Mouse (Mus musculus): ENCODE results near the gene Cpxm2.

The Cpxm2 gene

GRCm38 (mm10) chr7:132145227-132145800, 9.2 kb downstream of the Cpxm2 start:
- DNase-seq (ENCODE audit: low read depth), result no peak

DNA sequence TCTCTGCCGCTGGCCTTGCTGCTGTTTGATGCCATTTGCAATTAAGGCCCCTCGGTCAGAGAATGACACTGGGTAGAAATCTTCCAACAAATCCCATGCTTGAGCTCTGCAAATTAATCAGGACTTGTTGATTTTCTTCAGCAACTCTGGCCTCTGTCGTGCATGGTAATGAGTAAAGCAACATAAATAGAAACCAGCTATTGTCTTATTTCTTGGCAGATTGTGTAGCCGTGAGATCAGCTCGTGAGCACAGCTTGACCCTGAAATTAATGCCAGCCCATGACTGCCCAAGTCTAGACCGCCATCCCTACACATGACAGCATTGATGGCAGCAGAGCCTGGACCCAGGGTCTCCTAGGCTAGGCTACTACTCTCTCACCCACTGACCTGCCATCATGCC, 25.9 kb downstream of the Cpxm2 start:
- no peak for DNase-seq (ENCODE audit: low read depth)

DNA sequence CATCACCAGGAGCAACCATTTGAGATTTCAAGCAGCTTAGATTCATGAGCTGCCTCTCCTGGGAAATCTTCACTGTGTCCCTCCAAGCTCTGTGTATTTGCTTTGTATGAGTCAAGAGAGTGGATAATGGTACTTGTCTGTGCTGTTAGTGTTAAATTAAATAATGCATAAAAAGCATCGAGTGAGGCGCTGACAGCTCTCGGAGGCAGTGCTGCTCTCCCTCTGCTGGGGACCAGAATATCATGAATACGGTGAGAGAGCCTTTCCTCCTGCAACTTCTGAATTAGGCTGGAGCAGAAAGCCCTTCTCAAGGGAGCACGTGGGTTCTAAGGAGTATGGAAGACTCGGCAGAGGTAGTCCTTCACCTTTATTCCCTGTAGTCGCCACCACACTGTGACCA, 29.6 kb downstream of the Cpxm2 start:
- DNase-seq (ENCODE audit: low read depth), result no peak

DNA sequence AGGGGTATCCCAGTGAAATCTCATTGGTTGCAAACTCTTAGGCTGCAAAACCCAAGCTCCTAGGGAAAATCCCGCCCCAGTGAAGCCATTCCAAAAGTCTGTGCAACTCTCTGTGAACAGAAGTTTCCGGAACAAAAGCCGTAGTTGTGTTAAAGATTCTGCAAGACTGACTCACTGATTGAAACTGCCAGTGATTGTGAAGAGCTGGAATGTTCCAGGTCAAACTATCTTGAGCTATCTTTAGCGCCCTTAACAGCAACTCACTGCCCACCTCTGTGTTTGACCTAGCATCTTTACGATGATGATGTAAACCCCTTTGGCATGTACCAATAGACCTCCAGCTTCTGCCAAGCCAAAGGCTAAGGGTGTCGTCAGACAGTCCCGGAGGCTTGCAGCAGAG, 31.3 kb downstream of the Cpxm2 start:
- no peak for DNase-seq (ENCODE audit: low read depth)

GRCm38 (mm10) chr7:132119817-132120216, 34.7 kb downstream of the Cpxm2 start:
- no peak for DNase-seq (ENCODE audit: low read depth)

GRCm38 (mm10) chr7:132111770-132112169, 42.8 kb downstream of the Cpxm2 start:
- DNase-seq (ENCODE audit: low read depth), result no peak

DNA sequence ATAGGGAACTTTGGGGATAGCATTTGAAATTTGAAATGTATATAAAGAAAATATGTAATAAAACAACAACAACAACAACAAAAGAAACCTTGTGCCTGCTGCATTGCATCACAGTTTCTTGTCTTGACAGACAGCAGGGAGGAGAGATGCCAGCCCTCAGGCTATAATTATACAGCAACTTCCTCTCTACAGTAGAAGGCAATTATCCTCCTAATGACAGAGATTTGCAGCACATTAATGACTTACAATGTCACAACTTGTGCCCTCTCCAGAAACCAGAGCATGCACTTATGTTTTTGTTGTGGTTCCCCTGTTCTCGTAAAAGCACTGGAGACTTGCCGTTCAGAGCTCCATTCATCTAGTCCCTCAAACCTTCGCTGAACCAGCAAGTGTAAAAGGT, 44.2 kb downstream of the Cpxm2 start:
- no peak for DNase-seq (ENCODE audit: low read depth)

DNA sequence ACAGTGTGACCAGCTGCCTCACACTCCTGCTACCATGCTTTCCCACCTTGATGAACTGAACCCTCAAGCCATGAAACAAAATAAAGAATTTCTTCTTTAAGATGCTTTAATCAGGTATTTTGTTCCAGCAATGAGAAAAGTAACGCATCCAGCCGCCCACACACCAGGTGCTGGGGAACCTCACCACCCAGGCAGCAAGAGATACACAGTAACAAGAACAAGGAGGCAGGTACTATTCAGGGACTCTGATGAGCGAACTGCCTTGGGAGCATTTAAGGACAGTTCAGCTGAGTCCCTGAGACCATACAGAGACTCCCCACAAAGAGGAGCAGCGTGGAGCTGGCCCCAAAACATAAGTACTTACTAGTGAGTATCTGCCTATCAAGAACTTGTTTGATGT, 47.6 kb downstream of the Cpxm2 start:
- DNase-seq (ENCODE audit: low read depth), result no peak

DNA sequence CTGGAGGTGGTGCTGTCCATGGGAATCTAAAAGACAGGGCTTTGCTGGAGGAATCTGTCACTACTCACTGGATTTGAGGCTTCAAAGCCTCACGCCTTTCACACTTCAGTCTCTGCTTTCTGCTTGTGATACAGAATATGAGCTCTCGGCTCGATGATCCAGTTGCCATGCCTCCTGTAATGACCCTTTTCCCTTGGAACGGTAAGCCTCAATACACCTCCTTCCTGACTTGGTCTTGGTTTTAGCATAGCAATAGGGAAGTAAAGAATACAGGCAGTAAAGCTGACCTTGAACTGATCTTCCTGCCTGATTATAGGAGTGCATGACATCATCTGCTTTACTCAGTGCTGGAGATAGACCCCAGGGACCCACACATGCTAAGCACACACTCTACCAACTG, 49.2 kb downstream of the Cpxm2 start:
- DNase-seq (ENCODE audit: low read depth), result no peak

DNA sequence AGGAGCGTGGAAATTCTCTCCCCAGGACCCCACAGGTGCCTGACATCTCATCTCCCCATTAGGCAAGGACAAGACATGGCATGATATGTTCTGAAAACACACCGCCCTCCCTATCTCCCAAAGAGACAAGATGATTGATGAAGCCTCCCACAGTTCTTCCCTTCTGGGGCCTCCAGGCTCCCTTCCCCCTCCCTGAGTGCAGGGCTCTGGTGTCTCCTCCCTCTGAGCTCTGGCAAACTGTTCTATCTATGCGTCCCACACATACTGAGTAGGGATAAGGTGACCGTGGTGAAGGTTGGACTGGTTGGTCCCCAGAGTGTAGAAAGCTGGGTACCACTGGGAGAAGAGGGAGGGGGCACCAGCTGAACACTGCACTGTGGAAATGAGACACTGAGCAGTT, 56.1 kb downstream of the Cpxm2 start:
- no peak for DNase-seq (ENCODE audit: low read depth)

- DNase-seq (ENCODE audit: low read depth), result no peak
These were observed 59.9 kb downstream of the Cpxm2 start for GRCm38 (mm10) chr7:132094666-132095065.

- DNase-seq (ENCODE audit: low read depth), result no peak
These were observed 63.0 kb downstream of the Cpxm2 start for GRCm38 (mm10) chr7:132091551-132091950.

DNA sequence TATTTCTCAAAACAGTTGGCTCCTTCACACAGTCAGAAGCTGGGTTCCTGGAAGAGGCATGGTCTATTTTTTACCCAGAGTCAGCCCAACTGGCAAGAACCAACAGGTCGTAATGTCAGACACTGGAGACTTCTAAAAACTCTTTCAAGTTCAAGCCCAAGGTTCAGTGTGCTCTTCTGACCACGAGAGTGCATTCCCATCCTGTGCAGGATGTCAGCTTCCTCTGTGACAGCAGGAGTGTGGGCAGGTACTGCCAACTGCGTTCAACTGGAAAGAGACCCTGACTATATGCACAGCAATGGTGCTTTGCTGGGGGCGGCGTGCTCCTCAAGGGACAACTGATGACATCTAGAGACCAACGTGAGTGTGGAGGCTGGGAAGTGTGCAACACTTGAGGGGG, 65.9 kb downstream of the Cpxm2 start:
- no peak for DNase-seq (ENCODE audit: low read depth)

DNA sequence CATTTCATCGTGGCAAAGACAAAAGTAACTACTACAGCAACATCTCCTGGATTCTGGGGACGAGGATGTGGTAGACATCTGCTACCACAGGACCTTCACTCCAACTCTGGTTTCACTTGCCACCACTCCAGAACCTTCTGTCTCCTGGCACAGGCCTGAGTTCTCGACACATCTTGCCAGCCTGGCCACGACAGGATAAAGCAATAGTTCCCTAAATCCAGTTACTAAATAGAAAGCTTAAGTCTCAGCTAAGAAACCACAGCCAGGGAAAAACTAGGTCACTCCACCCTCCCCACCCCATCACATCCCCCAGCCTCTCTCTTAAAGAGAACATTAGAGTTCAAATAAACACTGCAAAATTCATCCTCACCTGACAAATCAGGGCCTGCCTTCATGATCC, 66.4 kb downstream of the Cpxm2 start:
- no peak for DNase-seq (ENCODE audit: low read depth)

- no peak for DNase-seq (ENCODE audit: low read depth)
These were observed 78.7 kb downstream of the Cpxm2 start for GRCm38 (mm10) chr7:132075825-132076224.

GRCm38 (mm10) chr7:132074503-132074902, 80.0 kb downstream of the Cpxm2 start:
- no peak for DNase-seq (ENCODE audit: low read depth)

GRCm38 (mm10) chr7:132070877-132071625, 83.5 kb downstream of the Cpxm2 start:
- DNase-seq (ENCODE audit: low read depth), result no peak

DNA sequence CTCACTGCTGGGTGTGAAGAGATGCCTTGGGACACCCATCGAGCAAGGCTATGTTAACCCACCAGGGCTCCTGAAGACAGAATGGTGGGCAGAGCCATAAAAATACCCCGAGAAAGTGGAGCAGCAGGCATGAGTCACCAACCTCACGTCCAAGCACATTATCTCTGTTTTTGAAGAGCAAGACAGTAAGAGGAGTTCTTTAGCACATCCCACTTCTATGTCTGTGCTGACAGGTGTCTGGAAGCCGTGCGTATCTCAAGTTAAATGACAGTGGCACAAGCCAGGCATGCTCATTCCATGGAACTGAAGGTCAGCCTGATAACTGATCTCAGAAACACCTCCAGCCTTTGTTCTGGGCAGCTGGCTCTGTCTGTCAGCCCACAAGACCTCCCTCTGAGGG, 86.6 kb downstream of the Cpxm2 start:
- DNase-seq (ENCODE audit: low read depth), result no peak

- no peak for DNase-seq (ENCODE audit: low read depth)
These were observed 87.0 kb downstream of the Cpxm2 start for GRCm38 (mm10) chr7:132067511-132067910.

DNA sequence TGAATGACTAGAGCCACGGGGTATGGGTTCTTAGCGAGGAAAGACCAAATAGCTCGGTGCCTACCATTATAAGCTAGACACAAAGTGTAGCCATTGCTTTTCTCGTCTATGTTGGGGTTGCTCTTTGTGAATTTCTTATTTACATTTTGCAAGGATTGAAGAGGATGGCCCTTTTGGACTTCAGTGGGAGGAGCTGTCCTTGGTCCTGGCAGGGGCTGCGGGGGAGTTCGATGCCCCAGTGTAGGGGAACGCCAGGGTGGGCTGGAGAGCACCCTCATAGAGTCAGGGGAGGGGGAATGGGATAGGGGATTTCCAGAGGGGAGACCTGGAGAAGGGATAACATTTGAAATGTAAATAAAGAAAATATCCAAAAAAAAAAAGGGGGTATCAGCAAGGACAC, 94.4 kb downstream of the Cpxm2 start:
- DNase-seq (ENCODE audit: low read depth), result no peak

- DNase-seq (ENCODE audit: low read depth), result no peak
These were observed 98.0 kb downstream of the Cpxm2 start for GRCm38 (mm10) chr7:132056565-132056964.

DNA sequence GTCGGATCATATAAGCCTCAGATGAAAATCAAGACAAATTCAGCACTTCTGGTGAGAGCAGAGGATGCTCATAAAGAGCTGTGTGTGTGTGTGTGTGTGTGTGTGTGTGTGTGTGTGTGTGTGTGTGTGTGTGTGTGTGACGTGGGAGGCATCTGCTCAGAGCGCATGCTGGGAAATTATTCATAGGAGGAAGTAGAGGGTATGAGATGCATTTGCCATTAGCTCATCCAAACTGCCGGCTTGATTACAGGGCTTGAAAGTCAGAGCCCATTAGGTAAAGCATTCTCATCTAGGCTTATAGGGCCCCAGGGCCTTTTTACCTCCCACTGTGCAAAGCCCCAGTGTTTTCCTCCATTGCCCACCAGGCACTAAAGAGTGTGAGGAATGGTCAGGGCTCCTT, 107.9 kb downstream of the Cpxm2 start:
- no peak for DNase-seq (ENCODE audit: low read depth)

DNA sequence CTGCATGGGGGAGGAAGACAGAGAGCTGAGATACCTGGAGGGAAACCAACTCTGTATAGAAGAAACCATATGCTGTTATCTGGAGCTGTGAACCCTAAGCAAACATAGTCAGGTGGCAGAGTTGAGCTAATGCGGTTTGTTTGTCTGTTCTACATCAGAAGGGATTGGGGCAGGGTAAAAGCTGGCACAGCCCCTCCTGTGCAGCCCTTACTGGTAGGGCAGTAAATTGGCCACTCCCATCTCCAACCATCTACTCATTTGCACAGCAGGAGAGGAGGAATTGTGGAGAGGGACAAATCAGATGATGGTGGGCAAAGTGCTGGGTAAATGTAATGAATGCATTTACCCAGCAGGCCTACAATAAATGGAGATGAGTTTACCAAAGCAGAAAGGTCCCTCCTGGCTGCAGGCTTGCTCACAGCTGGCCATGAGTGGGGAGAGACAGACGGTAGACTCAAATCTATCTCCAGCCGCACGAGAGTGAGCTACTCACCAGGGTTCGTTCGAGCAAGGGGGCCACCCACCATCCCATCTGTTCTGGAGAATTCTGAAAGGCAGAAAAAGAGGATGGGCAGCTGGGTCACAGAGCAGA, 122.5 kb downstream of the Cpxm2 start:
- DNase-seq (ENCODE audit: low read depth), result no peak

DNA sequence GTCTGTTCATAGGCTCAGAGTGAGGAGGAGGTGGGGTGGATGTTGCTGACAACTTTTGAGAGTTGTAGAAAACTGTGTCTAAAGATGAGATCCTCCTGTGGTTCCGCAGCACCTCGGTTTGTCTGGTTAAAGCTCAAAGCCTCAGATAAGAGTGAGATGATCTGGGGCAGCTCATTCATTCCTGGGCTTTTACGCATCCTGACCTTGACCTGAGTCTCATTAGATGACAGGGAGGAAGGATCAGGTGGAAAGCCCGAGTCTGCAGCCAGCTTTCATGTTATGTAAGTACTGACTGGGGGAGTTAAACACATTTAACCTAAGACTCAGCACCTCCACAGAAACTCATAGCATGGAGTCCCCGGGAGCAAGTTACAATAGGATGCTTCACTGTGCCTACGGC, 127.9 kb downstream of the Cpxm2 start:
- no peak for DNase-seq (ENCODE audit: low read depth)
